Mouse (Mus musculus) heart, postnatal 0 days (tissue): Measurements from ENCODE around the gene Lkaaear1. TPM values are rescaled to one million over a fixed set of nuclear protein-coding genes. Genes with fewer than 3 reads are reported as not detected.

Experiments
- ATAC-seq: fragments of 200-750 bp; cut with Nextera tagmentation; 2 replicates; pipeline ENCODE4 v1.8.0; 2017; ENCODE audit warnings: low read depth, moderate number of reproducible peaks, moderate library complexity; ENCODE audit not compliant: insufficient read depth
- DNase-seq: peaks from one replicate; pipeline ENCODE4 v3.0.0-alpha.2; 2016; ENCODE audit warnings: low spot score
- H3K27ac ChIP-seq: fragments of 300-500 bp; sonication (generic); 2 replicates; pipeline ENCODE4 v1.5.1; 2014; ENCODE audit warnings: low read depth, mild to moderate bottlenecking
- H3K27me3 ChIP-seq: fragments of 300-500 bp; sonication (generic); 2 replicates; pipeline ENCODE4 v1.6.1; 2014; ENCODE audit warnings: low read length, mixed read lengths; ENCODE audit not compliant: control insufficient read depth, insufficient read depth
- H3K36me3 ChIP-seq: fragments of 300-500 bp; sonication (generic); replicated peaks from 2 replicates; pipeline ENCODE4 v1.6.1; 2014; ENCODE audit warnings: low read length, mixed read lengths; ENCODE audit not compliant: control insufficient read depth, insufficient read depth
- H3K4me1 ChIP-seq: fragments of 300-500 bp; sonication (generic); 2 replicates; pipeline ENCODE4 v1.6.1; 2014; ENCODE audit warnings: antibody characterized with exemption; ENCODE audit not compliant: control insufficient read depth, insufficient read depth
- H3K4me2 ChIP-seq: fragments of 300-500 bp; sonication (generic); 2 replicates; pipeline ENCODE4 v1.6.1; 2014; ENCODE audit warnings: low read depth, mild to moderate bottlenecking, low read length, moderate library complexity
- H3K4me3 ChIP-seq: fragments of 300-500 bp; sonication (generic); 2 replicates; pipeline ENCODE4 v1.5.1; 2014; ENCODE audit warnings: low read depth, low read length
- H3K9ac ChIP-seq: fragments of 300-500 bp; sonication (generic); replicated peaks from 2 replicates; pipeline ENCODE4 v1.6.1; 2014; ENCODE audit warnings: low read depth, low read length, mixed read lengths
- H3K9me3 ChIP-seq: fragments of 300-500 bp; sonication (generic); replicated peaks from 2 replicates; pipeline ENCODE4 v1.6.1; 2016; ENCODE audit warnings: low read length; ENCODE audit not compliant: control insufficient read depth
- CTCF ChIP-seq: IDR thresholded peaks from 2 replicates; pipeline ENCODE4 v1.5.1; 2016; ENCODE audit warnings: antibody characterized with exemption, control low read depth, low read depth
- EP300 ChIP-seq: IDR thresholded peaks from 2 replicates; pipeline ENCODE4 v1.6.1; 2016; ENCODE audit warnings: antibody characterized with exemption, low read depth
- WGBS: fragments of 180-500 bp; shearing (Covaris S2); extraction: QIAGEN DNeasy Blood & Tissue Kit; methylation state at CpG from one replicate; pipeline ENCODE4 v1.1.7; 2014; 5-methylcytosine and 5-hydroxymethylcytosine counted together
- polyA plus RNA-seq: library from polyadenylated mRNA; unstranded; fragments of >200 nt; fragmentation: Nextera tagmentation; extraction: Ambion mirVana; gene quantifications from 2 replicates; pipeline ENCODE4 v1.2.1, GENCODE M21; 2015
- total RNA-seq: library from RNA; depleted of rRNA; stranded (reverse); fragments of >200 nt; gene quantifications from 2 replicates; pipeline ENCODE4 v1.2.3, GENCODE M21; 2014; ENCODE audit warnings: low replicate concordance

Lkaaear1 gene
- total and polyA plus RNA-seq, 2 experiments from 2014 or later = not detected

GRCm38 (mm10) chr2:181691571-181691970 lies 6.7 kb downstream of the Lkaaear1 start:
- peaks cover 12% of the 10 kb centered on the region for H3K36me3 ChIP-seq
- H3K9ac ChIP-seq = no peak overlapping the region
- WGBS = 87% methylated on average over 4 of the region's 4 CpGs
- H3K4me2 ChIP-seq = no peak overlapping the region
- H3K27ac ChIP-seq = no peak overlapping the region
- DNase-seq (no peak), ATAC-seq (no peak)
- H3K4me3 ChIP-seq = no peak overlapping the region
- no peaks in the 10 kb centered on the region for H3K9me3 ChIP-seq
- H3K4me1 ChIP-seq = peaks cover 6% of the 10 kb centered on the region; the same call in 1 of the 2 replicates
- no peaks in the 10 kb centered on the region; the same call in 1 of the 2 replicates for H3K27me3 ChIP-seq
- TF ChIP-seq CTCF = no peak
- TF ChIP-seq EP300 = no peak

DNA sequence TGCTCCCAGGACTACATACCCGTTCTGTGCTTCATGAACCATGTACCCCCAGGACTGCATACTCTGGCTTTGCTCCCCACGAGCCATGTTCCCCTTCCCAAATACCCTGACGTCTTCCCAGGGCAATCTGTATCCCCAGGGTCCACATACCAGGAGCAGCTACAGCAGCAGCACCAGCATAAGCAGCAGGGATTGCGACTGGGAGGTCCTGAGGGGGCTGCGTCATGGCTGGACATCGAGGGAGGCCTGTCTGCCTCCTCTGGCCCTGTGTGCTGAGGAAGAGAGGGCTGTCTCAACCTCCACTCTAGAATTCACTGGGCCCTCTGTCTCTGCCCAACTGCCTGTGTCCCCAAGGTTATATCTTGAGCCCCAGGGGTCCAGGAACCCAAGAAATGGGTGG lies 7.2 kb downstream of the Lkaaear1 start:
- Histone ChIP-seq H3K27ac (no peak overlapping the region), H3K4me2 (no peak overlapping the region), H3K9me3 (no peaks in the 10 kb centered on the region), H3K36me3 (peaks cover 17% of the 10 kb centered on the region), H3K4me3 (no peak overlapping the region), H3K27me3 (no peaks in the 10 kb centered on the region; the same call in 1 of the 2 replicates), H3K9ac (no peak overlapping the region), H3K4me1 (peaks cover 6% of the 10 kb centered on the region; the same call in 1 of the 2 replicates)
- 82% methylated on average over 6 of the region's 6 CpGs for WGBS
- ATAC-seq (no peak), DNase-seq (no peak)
- TF ChIP-seq CTCF (no peak), EP300 (no peak)

- Histone ChIP-seq H3K36me3 (peaks cover 21% of the 10 kb centered on the region), H3K27ac (no peak overlapping the region), H3K9ac (no peak overlapping the region), H3K4me1 (peaks cover 6% of the 10 kb centered on the region; the same call in 1 of the 2 replicates), H3K4me2 (no peak overlapping the region), H3K9me3 (no peaks in the 10 kb centered on the region), H3K27me3 (no peaks in the 10 kb centered on the region), H3K4me3 (no peak overlapping the region)
- no peak for TF ChIP-seq EP300
- no peak for TF ChIP-seq CTCF
- ATAC-seq (no peak), DNase-seq (no peak)
- 87% methylated on average over 10 of the region's 10 CpGs for WGBS
Measured at GRCm38 (mm10) chr2:181689466-181690160, 8.6 kb downstream of the Lkaaear1 start.

DNA sequence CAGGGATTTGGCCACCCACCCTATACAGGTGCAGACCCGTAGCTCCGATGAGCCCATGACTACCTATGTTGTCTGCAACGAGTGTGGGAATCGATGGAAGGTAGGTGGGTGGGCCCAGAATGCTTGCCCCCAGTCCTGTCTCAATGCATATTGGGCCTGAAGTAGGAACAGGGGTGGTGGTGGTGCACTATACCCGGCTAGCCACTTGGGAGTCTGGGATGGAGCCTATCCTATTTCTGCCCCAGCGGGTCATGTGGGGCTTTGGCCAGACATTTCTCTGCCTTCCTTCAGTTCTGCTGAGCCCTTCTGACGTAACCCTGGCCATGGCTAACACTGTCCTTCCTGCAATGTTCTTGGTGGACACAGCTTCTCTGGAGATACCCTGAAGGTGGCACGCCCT lies 10.7 kb downstream of the Lkaaear1 start:
- Histone ChIP-seq H3K27me3 (no peaks in the 10 kb centered on the region), H3K4me1 (no peaks in the 10 kb centered on the region), H3K9me3 (no peaks in the 10 kb centered on the region), H3K4me3 (no peak overlapping the region), H3K36me3 (peaks cover 21% of the 10 kb centered on the region), H3K4me2 (no peak overlapping the region), H3K9ac (no peak overlapping the region), H3K27ac (no peak overlapping the region)
- WGBS = 90% methylated on average over 8 of the region's 8 CpGs
- DNase-seq = no peak
- TF ChIP-seq CTCF (no peak), EP300 (no peak)
- no peak for ATAC-seq

DNA sequence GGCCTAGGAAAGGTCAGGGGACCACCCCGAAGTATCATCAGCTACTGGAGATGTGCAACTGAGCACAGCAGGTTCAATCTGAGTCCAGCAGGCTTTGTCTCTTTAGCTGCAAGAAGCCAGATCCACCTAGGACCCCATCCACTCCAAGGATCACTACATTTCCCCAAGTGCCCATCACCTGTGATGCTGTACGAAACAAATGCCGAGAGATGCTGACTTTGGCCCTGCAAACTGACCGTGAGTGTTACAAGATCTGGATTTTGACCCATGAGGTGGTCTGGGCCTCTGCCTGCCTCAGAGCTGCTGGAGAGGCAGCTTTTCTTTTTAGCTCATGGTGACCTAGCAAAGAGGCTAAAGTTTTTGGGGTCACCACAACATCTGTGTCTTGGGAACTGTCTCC lies 12.6 kb downstream of the Lkaaear1 start:
- 90% methylated on average over 4 of the region's 4 CpGs for WGBS

More for the DNA sequence above, 12.6 kb downstream of the Lkaaear1 start:
- H3K27ac ChIP-seq = no peak overlapping the region
- H3K9me3 ChIP-seq = no peaks in the 10 kb centered on the region
- peaks cover 2% of the 10 kb centered on the region; the same call in 1 of the 2 replicates for H3K4me1 ChIP-seq
- no peak for ATAC-seq
- no peak overlapping the region for H3K9ac ChIP-seq
- no peak for DNase-seq
- no peak overlapping the region for H3K4me2 ChIP-seq
- no peaks in the 10 kb centered on the region for H3K27me3 ChIP-seq
- peaks cover 21% of the 10 kb centered on the region for H3K36me3 ChIP-seq
- no peak overlapping the region for H3K4me3 ChIP-seq
- TF ChIP-seq EP300 (no peak), CTCF (no peak)
